Mouse (Mus musculus) liver (tissue): ENCODE measurements around the gene Phlpp1.

Experiments
- DNase-seq: peaks from one replicate; pipeline ENCODE4 v3.0.0-alpha.2; 2020; ENCODE audit warnings: mixed read lengths

The Phlpp1 gene

GRCm38 (mm10) chr1:106168001-106168400 lies 3.6 kb upstream of the Phlpp1 start:
- DNase-seq = no peak

DNA sequence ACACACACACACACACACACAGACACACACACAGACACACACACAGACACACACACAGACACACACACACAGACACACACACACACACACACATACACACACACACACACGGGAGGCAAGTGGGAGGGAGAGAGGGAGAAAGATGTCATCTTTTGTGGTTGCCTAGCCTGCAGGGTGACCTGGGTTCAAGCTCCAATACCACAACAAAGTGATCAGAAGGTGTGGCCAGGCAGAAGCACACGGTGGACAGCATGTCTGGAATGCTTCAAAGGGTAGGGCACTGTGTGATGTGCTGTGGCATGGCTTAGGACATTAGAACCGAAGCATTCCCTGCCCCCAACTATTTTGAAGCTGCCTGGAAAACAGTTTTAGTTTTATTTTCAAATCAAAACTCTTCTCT lies 2.8 kb upstream of the Phlpp1 start:
- no peak for DNase-seq

DNA sequence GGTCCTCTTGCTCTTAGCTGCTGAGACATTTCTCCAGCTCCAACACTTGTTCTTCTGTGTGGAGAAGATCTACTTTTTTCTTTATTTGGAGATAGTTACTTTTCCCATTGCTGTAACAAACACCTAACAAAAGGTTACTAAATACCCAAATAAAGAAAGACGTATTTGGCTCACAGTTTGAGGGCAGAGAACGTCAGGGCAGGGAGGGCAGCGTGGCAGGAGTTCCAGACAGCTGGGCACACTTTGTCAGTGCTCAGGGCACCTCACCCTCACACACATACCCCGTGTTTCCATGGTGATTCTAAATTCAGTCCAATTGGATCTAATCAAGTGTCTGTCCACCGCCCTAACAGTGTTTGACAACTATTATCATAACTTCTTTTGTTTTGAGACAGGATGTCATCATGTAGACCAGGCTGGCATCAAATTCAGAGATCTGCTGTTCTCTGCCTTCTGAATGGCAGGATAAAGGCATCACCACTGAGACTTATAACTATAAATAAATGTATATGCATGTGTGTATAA lies 1.7 kb upstream of the Phlpp1 start:
- DNase-seq = no peak

DNA sequence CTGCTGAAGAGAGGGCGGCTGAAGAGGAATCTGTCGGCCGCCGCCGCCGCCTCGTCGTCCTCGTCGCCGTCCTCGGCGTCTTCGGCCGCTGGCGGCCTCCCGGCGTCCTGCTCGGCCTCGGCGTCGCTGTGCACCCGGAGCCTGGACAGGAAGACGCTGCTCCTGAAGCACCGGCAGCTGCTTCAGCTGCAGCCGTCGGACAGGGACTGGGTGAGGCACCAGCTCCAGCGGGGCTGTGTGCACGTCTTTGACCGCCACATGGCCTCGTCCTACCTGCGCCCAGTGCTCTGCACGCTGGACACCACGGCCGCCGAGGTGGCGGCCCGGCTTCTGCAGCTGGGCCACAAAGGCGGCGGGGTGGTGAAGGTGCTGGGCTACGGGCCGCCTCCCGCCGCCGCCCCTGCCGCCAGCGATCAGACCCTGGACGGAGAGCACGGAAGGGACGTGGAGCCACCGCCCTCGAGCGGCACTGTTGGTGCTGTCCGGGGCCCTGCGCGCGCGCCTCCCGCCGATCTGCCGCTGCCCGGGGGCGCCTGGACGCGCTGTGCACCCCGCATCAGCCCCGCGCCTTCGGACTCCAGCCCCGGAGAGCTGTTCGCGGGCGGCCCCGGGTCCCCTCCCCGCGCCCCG lies 864 bp downstream of the Phlpp1 start:
- peak; percentile 64 for DNase-seq

GRCm38 (mm10) chr1:106172931-106173371 lies 1.4 kb downstream of the Phlpp1 start:
- DNase-seq = peak; percentile 42

DNA sequence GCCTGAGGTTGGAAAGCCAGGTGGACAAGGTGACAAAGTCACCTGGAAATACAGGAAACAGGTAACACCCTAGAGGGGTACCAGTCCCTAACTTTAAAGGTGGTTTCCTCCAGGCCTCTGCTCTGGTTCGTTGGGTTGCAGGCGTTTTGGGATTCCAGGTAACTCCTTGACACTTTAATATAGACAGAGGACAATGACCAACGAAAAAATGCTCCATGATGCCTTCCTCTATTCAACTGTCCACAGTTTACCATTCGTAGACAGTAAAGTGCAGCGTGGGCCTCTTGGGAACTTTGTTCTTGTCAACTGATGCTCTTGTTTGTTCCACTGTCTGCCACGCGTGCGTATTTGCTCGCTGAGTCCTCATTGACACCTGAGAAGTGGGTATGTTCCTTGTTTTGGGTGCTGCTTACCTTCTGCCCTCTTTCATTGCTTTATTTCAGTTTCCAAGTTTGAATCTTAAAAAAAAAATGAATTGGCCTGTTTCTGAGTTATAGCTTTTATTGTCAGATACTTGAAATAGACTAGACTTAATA lies 2.1 kb downstream of the Phlpp1 start:
- no peak for DNase-seq

GRCm38 (mm10) chr1:106174598-106174997 lies 3.0 kb downstream of the Phlpp1 start:
- no peak for DNase-seq

GRCm38 (mm10) chr1:106175360-106175759 lies 3.8 kb downstream of the Phlpp1 start:
- no peak for DNase-seq

DNA sequence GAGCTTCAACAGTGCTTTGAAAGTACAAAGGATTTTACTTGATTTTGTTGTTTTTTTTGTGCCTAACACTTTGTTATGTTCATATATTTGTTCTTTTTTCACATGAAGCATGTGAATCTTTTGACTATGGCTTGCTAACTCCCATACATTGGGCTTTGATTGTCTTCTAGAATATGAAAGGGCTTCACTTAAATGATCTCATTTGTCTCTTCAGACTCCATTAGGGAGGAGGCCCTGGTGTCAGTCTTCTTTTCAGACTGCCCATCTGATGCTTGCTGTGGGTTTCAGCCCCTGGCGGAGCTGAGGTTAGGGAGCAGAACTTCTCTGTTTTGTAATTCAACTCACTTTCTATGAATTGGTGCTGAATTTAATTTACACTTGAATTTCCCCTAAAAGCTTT lies 5.2 kb downstream of the Phlpp1 start:
- DNase-seq = no peak

DNA sequence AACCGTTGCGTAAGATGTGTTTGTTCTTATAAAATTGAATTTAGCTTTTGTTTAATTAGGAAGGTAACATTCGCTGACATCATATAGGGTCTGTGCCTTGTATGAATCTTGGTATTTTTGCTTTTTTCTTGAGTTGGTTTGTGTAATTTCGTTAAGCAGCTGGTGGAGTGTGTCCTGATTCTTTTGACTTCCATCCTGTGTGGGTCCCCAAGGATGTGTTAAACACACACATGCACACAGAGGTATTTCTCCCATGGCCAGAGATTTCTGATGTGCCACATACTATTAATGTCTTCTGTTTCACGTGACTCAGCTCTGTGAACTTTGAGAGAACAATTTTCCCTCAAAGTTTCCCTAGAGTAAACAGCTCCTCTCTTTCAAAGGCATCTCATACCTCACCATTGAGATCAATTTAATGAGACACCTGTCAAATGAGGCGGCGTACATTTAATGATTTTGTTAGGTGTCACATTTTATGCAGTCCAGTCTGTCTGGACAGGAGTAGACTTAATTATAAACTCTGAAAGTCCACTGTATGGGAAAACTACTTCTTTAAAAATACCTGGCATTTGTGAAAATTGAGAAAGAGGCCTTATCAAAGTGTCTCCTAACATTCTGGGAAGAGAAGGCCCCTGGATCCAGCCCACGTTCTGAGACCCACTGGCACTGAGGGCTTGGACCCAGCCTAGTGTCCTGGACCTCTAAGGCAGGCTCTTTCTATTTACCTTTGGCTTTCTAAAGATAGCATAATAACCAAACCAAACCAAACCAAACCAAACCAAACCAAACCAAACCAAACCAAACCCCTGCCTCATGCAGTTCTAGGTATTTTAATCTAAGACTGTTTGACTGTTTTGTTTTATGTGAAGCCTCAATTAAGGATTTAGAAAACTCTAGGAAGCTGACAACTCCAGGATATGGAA lies 6.6 kb downstream of the Phlpp1 start:
- DNase-seq = no peak

GRCm38 (mm10) chr1:106183701-106184100 lies 12.1 kb downstream of the Phlpp1 start:
- DNase-seq = no peak

GRCm38 (mm10) chr1:106184780-106185460 lies 13.4 kb downstream of the Phlpp1 start:
- DNase-seq = no peak

- no peak for DNase-seq
These were observed 13.9 kb downstream of the Phlpp1 start for GRCm38 (mm10) chr1:106185461-106185924.

DNA sequence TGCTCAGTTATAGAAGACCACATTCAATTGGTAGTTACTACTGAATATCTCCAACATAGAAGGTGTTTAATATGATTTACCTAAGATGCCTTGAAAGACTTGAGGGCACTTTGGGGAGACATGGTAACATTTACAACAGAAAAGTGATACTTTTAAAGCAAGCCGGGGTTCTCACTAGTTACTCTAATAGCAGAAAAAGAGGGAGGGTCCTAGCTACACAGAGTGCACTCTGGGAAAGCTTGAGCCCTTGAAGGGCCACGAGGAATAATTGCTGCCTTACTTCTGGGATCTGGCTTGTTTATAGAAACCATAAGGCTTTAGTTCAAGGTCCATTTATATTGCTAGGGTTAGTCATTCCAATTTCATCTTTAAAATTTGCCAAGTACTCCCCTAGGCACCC lies 14.5 kb downstream of the Phlpp1 start:
- DNase-seq = no peak

DNA sequence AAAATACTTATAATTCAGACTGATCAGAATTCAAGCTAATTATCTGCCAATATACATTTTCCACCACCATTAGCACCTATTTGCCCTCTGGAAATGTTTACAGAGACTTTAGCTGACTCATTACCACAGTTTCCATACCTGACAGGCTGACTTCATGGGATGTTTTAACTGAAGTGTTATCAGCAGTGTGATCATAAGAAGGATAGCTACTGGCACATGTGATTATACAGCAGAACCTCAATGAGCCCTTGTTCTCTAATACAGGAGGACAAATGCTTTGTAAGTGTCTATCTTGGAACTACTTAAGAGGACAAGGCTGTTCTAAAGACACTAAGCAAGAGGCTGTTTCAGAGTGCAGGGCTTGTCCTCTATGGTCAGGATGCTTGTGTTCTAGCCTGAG lies 15.9 kb downstream of the Phlpp1 start:
- no peak for DNase-seq

GRCm38 (mm10) chr1:106188756-106189155 lies 17.2 kb downstream of the Phlpp1 start:
- no peak for DNase-seq

- no peak for DNase-seq
These were observed 17.8 kb downstream of the Phlpp1 start for GRCm38 (mm10) chr1:106189311-106189710.

GRCm38 (mm10) chr1:106190695-106191094 lies 19.1 kb downstream of the Phlpp1 start:
- DNase-seq = no peak

DNA sequence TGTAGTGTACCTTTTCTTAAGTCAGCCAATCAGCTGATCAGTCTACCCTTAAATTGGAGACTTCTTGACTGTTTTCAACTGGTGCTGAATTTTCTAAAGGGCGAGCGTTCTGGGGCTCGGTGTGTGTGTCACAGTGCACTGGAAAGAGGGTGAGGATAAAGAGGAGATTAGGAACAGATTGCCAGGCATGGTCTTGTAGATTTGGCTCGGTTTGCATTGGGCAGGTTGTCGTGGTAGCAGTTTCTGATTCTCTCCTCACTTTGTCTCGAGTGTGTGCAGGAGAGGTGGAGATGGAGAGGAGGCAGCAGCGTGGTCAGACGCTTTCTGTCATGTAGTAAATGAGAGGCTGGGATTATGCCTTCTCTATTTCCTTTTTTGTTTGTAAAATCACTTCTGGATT lies 20.3 kb downstream of the Phlpp1 start:
- DNase-seq = no peak

- DNase-seq = no peak
These were observed 21.4 kb downstream of the Phlpp1 start for GRCm38 (mm10) chr1:106192864-106193470.

GRCm38 (mm10) chr1:106193487-106193886 lies 21.9 kb downstream of the Phlpp1 start:
- DNase-seq = no peak

DNA sequence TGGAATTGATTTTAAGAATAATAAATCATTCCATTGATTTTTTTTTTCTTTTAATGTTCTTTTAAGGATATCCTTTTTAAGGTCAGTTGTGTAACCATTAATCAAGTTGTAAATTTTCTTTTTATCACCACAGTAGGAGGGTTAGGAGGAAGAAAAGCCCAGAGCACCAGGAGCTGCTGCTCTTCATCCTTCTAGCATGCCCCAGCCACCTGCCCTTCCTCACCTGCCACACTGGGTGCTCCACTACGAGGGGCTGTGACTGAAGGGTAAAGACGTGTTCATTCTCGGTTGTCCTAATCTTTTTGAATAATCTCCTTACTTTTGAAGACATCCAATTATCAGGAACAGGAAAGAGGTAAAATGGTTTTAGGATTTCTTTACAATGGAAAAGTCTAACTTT lies 22.7 kb downstream of the Phlpp1 start:
- DNase-seq = no peak

- DNase-seq = no peak
These were observed 26.4 kb downstream of the Phlpp1 start for GRCm38 (mm10) chr1:106197991-106198390.
